Mouse (Mus musculus): Measurements from ENCODE around the gene Senp1.

DNA sequence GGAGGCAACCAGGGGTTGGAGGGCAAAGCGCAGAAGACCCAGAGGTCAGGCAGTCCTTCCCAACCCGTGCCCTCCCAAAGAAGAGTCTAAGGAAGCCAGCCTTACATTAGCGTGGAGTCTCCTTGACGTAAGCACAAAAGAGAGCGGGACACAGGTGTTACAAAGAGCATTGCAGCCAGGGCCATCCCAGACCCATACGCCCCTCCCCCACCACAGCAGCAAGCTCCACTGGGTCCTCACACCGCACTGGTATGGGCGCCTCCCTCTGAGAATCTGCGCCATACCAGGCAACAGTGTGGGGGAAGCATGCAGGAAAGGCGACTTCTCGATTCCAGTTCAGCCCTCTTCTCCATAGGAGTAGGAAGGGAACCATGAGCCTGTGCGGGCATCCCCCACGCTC lies 94.0 kb downstream of the Senp1 start:
- TF ChIP-seq POLR2A (IDR thresholded peaks at IDR 0.05; ENCODE audit: borderline replicate concordance, insufficient read depth, low read length) (no peak), CTCF (IDR thresholded peaks at IDR 0.05; ENCODE audit: borderline replicate concordance, insufficient read depth, low read depth, low read length) (no peak)
